Mouse (Mus musculus): Measurements from ENCODE around the gene Rpp25l. TPM values are rescaled to one million over a fixed set of nuclear protein-coding genes. Genes with fewer than 3 reads are reported as not detected.
A peak's percentile ranks its signal among the peaks of the same experiment; 100 is the strongest.
"Not testable (repeated sequence)": the region's sequence is repeated elsewhere in the genome, so short reads cannot be mapped to it uniquely, and the experiment has no call there.

Rpp25l gene
- polyA plus RNA-seq, 1 experiment, result 60.3 TPM

- H3K36me3 ChIP-seq (ENCODE audit: control insufficient read depth, insufficient read depth); H3K79me3 ChIP-seq (ENCODE audit: low read depth); H3K79me2 ChIP-seq (ENCODE audit: control insufficient read depth, insufficient read depth); H3K4me3 ChIP-seq (ENCODE audit: insufficient read depth, poor library complexity, severe bottlenecking); H3ac ChIP-seq (ENCODE audit: control insufficient read depth, insufficient read length, low read depth); H3K27me3 ChIP-seq (ENCODE audit: control insufficient read depth, insufficient read depth, insufficient read length): not testable (repeated sequence)
- peak; percentile 82 for TF ChIP-seq CTCF (IDR thresholded peaks at IDR 0.05; ENCODE audit: control insufficient read depth, insufficient read depth, insufficient read length)
Observed at GRCm38 (mm10) chr4:41696930-41697841, 16.1 kb downstream of the Rpp25l start, which contains the start of gene Cntfr. Gene Cntfr, minus strand, starts transcription at chr4:41697089.

GRCm38 (mm10) chr4:41696452-41696851 is 16.9 kb downstream of the Rpp25l start:
- not testable (repeated sequence) for H3K79me2 ChIP-seq (ENCODE audit: control insufficient read depth, insufficient read depth); H3K79me3 ChIP-seq (ENCODE audit: low read depth); H3K4me3 ChIP-seq (ENCODE audit: insufficient read depth, poor library complexity, severe bottlenecking); H3K36me3 ChIP-seq (ENCODE audit: control insufficient read depth, insufficient read depth); H3ac ChIP-seq (ENCODE audit: control insufficient read depth, insufficient read length, low read depth); H3K27me3 ChIP-seq (ENCODE audit: control insufficient read depth, insufficient read depth, insufficient read length)

DNA sequence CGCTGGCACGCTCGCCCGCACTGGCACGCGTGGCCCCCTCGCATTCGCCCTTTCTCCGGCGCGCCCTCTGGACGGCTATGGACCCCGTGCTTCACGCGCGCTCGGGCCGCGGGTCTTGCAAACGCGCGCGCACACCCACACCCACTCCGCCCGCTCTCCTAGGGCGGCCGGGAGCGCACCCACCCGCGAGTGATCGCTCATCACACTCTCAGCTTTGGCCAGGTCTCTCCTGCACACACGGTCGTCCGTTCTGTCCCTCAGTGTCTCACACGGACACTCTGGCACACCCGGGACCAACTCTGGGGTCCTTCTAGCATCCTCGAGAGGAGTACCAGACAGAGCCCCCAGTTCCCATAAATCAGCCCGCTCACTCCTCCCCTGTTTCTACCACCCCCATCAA is 17.5 kb downstream of the Rpp25l start:
- not testable (repeated sequence) for H3ac ChIP-seq (ENCODE audit: control insufficient read depth, insufficient read length, low read depth); H3K4me3 ChIP-seq (ENCODE audit: insufficient read depth, poor library complexity, severe bottlenecking)

GRCm38 (mm10) chr4:41693511-41693910 is 19.8 kb downstream of the Rpp25l start:
- not testable (repeated sequence) for H3K79me2 ChIP-seq (ENCODE audit: control insufficient read depth, insufficient read depth); H3ac ChIP-seq (ENCODE audit: control insufficient read depth, insufficient read length, low read depth); H3K79me3 ChIP-seq (ENCODE audit: low read depth); H3K4me3 ChIP-seq (ENCODE audit: insufficient read depth, poor library complexity, severe bottlenecking); H3K27me3 ChIP-seq (ENCODE audit: control insufficient read depth, insufficient read depth, insufficient read length); H3K36me3 ChIP-seq (ENCODE audit: control insufficient read depth, insufficient read depth)

More for the DNA sequence above, 17.5 kb downstream of the Rpp25l start:
- H3K79me2 ChIP-seq (ENCODE audit: control insufficient read depth, insufficient read depth); H3K27me3 ChIP-seq (ENCODE audit: control insufficient read depth, insufficient read depth, insufficient read length); H3K36me3 ChIP-seq (ENCODE audit: control insufficient read depth, insufficient read depth); H3K79me3 ChIP-seq (ENCODE audit: low read depth): not testable (repeated sequence)

DNA sequence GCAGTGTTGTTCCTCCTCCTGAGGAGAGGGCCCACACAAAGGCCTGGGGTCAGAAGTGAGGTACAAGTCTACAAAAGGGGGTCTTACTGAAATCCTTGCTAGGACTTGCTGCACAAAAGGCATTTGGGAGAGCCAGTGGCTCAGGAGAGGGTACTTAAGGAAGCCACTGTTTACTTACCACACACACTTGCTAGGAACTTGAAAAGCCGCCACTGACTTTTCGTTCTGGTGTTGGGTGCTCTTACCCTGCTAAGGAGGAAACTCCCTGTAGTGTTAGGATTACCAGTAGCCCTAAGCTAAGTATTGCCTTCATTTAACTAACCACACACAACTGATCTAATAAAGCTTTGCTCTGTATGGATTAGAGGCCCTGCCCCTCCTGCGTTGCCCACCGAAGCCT is 23.3 kb downstream of the Rpp25l start:
- H3K36me3 ChIP-seq (ENCODE audit: control insufficient read depth, insufficient read depth); H3ac ChIP-seq (ENCODE audit: control insufficient read depth, insufficient read length, low read depth); H3K79me3 ChIP-seq (ENCODE audit: low read depth); H3K4me3 ChIP-seq (ENCODE audit: insufficient read depth, poor library complexity, severe bottlenecking); H3K79me2 ChIP-seq (ENCODE audit: control insufficient read depth, insufficient read depth); H3K27me3 ChIP-seq (ENCODE audit: control insufficient read depth, insufficient read depth, insufficient read length): not testable (repeated sequence)

- H3K79me3 ChIP-seq (ENCODE audit: low read depth); H3K27me3 ChIP-seq (ENCODE audit: control insufficient read depth, insufficient read depth, insufficient read length); H3ac ChIP-seq (ENCODE audit: control insufficient read depth, insufficient read length, low read depth); H3K79me2 ChIP-seq (ENCODE audit: control insufficient read depth, insufficient read depth); H3K36me3 ChIP-seq (ENCODE audit: control insufficient read depth, insufficient read depth); H3K4me3 ChIP-seq (ENCODE audit: insufficient read depth, poor library complexity, severe bottlenecking): not testable (repeated sequence)
Observed at GRCm38 (mm10) chr4:41688562-41688961, 24.8 kb downstream of the Rpp25l start.

DNA sequence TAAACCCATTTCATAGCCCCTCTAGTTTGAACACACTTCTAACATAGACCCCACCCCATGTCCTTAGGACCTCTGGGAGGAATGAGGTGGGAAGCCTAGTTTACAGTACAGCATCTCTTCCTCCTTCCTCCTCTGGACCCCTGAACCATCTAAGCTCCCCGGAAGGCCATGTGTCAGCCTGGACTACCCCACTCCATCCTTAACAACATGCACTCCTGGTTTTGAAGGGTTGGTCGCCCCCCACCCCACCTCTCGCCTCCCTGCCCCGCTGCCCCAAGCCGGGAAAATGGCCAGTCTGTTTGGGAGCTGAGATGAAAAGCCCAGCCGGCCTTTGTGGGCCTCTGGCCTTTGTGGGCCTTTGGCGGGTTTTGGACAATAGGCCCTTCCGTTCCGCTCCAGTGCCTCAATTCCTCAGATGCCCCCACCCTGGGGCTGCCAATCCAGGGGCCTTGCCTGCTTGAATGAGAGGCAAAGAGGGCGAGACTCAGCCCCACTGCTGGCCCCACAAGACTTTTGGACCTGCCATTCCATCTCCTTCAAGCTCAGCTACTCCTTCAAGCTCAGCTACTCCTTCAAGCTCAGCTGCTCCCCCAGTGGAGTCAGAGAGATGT is 27.3 kb downstream of the Rpp25l start:
- H3K4me3 ChIP-seq (ENCODE audit: insufficient read depth, poor library complexity, severe bottlenecking); H3K36me3 ChIP-seq (ENCODE audit: control insufficient read depth, insufficient read depth); H3ac ChIP-seq (ENCODE audit: control insufficient read depth, insufficient read length, low read depth); H3K79me3 ChIP-seq (ENCODE audit: low read depth); H3K79me2 ChIP-seq (ENCODE audit: control insufficient read depth, insufficient read depth): not testable (repeated sequence)
- H3K27me3 ChIP-seq (ENCODE audit: control insufficient read depth, insufficient read depth, insufficient read length), result peaks cover 20% of the 10 kb centered on the region

DNA sequence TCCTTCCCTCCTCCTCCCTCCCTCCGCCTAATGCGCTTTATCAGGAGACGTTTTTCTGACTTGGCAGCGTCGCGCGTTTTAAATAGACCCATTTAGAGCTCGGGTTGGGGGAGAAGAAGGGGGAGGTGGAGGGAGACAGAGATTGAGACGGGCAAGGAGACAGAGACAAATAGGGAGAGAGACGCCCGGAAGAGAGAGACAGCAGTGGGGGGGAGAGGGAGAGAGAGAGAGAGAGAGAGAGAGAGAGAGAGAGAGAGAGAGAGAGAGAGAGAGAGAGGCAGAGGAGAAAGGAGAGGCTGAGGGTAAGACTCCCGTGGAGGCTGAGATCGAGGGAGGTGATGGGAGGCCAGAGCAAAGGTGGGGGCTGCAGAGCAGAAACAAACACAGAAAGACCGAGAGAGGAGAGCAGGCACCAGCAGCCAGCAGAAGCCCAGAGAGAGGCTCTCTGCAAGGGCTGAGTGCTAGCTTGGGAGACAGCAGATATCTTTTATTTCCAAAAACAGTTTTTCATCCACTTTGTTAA is 28.3 kb downstream of the Rpp25l start:
- H3ac ChIP-seq (ENCODE audit: control insufficient read depth, insufficient read length, low read depth); H3K36me3 ChIP-seq (ENCODE audit: control insufficient read depth, insufficient read depth); H3K79me3 ChIP-seq (ENCODE audit: low read depth); H3K4me3 ChIP-seq (ENCODE audit: insufficient read depth, poor library complexity, severe bottlenecking); H3K79me2 ChIP-seq (ENCODE audit: control insufficient read depth, insufficient read depth): not testable (repeated sequence)
- peaks cover 25% of the 10 kb centered on the region for H3K27me3 ChIP-seq (ENCODE audit: control insufficient read depth, insufficient read depth, insufficient read length)

- not testable (repeated sequence) for H3K36me3 ChIP-seq (ENCODE audit: control insufficient read depth, insufficient read depth); H3ac ChIP-seq (ENCODE audit: control insufficient read depth, insufficient read length, low read depth); H3K4me3 ChIP-seq (ENCODE audit: insufficient read depth, poor library complexity, severe bottlenecking); H3K79me3 ChIP-seq (ENCODE audit: low read depth); H3K79me2 ChIP-seq (ENCODE audit: control insufficient read depth, insufficient read depth)
- H3K27me3 ChIP-seq (ENCODE audit: control insufficient read depth, insufficient read depth, insufficient read length), result peaks cover 29% of the 10 kb centered on the region
Observed at GRCm38 (mm10) chr4:41684131-41684930, 29.0 kb downstream of the Rpp25l start.

- H3ac ChIP-seq (ENCODE audit: control insufficient read depth, insufficient read length, low read depth); H3K4me3 ChIP-seq (ENCODE audit: insufficient read depth, poor library complexity, severe bottlenecking); H3K36me3 ChIP-seq (ENCODE audit: control insufficient read depth, insufficient read depth); H3K79me3 ChIP-seq (ENCODE audit: low read depth); H3K79me2 ChIP-seq (ENCODE audit: control insufficient read depth, insufficient read depth): not testable (repeated sequence)
- H3K27me3 ChIP-seq (ENCODE audit: control insufficient read depth, insufficient read depth, insufficient read length), result peaks cover 39% of the 10 kb centered on the region
Observed at GRCm38 (mm10) chr4:41683303-41683702, 30.0 kb downstream of the Rpp25l start.

Measured in C2C12 (cell line).